Mouse (Mus musculus): ENCODE data around the gene Ppfia4. TPM values are rescaled to one million over a fixed set of nuclear protein-coding genes. Genes with fewer than 3 reads are reported as not detected.
A peak's percentile ranks its signal among the peaks of the same experiment; 100 is the strongest.

Gene Ppfia4
- polyA plus RNA-seq, 2 experiments: 1.1 to 1.2 TPM

DNA sequence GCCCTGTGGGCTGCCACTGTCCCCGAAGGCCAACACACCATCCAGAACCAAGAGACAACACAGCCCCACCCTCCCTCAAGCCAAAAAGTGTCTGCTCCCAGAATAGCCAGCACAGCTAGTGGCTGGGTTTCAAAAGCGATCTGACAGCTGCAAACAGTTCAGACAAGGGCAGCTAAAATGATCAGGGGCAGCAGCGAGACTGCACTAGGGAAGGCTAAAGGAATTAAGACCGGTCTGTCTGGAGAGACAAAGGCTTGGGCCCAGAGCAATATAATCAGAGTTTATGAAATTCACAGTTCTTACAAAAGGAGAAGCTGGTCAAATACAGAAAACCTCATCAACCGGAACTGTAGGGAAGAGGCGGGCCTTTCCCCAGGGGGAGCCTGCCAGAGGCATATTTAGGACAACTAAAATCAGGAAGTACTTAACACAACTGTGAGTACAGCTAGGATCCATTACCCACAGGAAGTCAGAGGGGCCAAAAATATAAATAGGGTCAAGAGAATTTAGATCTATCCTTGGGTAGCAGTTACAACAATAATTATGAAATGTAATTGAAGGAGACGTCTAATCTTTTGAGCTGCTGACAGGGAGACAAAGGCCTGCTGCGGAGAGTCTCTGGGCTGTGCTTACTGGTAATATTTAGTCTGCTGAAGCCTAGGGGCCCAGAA is 30.0 kb downstream of the Ppfia4 start:
- no peak overlapping the region for H3K4me2 ChIP-seq (ENCODE audit: low read depth)
- no peak overlapping the region for H3K27ac ChIP-seq
- no peak for TF ChIP-seq EP300 (IDR thresholded peaks at IDR 0.05; ENCODE audit: low read depth)
- TF ChIP-seq CTCF (IDR thresholded peaks at IDR 0.05; ENCODE audit: low read depth): no peak
- ATAC-seq (ENCODE audit: insufficient read depth): no peak
- no peak overlapping the region for H3K9ac ChIP-seq (replicated peaks)
- H3K27me3 ChIP-seq (ENCODE audit: control insufficient read depth, insufficient read depth, low read length): peaks cover 25% of the 10 kb centered on the region
- 23% methylated on average over 8 of the region's 8 CpGs for WGBS (ENCODE audit: insufficient replicate concordance)
- H3K4me1 ChIP-seq (replicated peaks; ENCODE audit: control insufficient read depth in 2 of 2, insufficient read depth in 2 of 2, low read length in 1 of 2): peaks cover 0 to 10% of the 10 kb centered on the region in 2 experiments; a peak in 1 of 4 replicates
- no peaks in the 10 kb centered on the region for H3K9me3 ChIP-seq (ENCODE audit: control insufficient read depth, low read length)
- H3K4me3 ChIP-seq (ENCODE audit: insufficient read depth in 1 of 2, low read depth in 2 of 2, low read length in 2 of 2): no peak overlapping the region
- DNase-seq (ENCODE audit: low read depth in 3 of 3, low spot score in 3 of 3): no peak
- H3K36me3 ChIP-seq (replicated peaks; ENCODE audit: control insufficient read depth, insufficient read depth, low read depth): no peaks in the 10 kb centered on the region

DNA sequence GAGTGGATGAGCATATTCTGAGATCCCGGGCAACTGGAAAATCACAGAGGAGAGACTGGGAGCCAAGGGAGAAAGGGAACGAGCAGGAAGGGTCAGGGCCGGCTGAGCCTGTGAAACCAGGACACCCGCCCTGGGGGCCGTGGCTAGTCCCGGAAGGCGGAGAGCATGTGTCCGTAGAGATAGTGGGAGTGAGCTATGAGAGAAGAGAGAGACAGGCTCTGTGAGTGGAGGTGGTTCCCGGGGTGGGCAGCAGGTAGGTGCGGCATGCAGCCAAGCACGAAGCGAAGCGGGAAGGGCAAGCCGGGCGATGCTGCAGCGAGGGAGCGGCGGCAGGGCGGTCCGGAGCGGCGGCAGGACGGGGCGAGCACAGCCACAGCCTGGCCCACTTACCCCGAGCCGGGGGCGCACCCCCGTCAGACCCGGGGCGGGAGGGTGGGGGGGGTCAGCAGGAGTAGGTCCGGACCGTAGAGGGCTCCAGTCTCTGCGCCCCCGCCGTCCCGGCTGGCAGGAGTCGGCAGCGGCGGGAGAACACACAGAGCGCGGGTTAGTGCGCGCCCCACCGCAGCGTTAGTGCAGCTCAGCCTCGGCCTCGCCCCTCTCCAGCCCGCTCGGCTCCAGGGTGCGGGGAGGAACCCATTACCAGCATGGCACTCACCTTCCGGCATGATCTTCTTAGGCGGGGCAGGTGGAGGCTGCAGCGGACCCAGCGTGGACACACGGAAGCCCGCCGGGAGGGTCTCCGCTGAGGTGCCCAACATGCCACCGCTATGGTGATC is 33.9 kb downstream of the Ppfia4 start:
- DNase-seq (ENCODE audit: low read depth in 3 of 3, low spot score in 3 of 3): no peak
- peak overlapping the region; percentile 59 for H3K4me2 ChIP-seq (ENCODE audit: low read depth)
- peaks cover 28% of the 10 kb centered on the region for H3K27me3 ChIP-seq (ENCODE audit: control insufficient read depth, insufficient read depth, low read length)
- no peak overlapping the region for H3K9ac ChIP-seq (replicated peaks)
- TF ChIP-seq CTCF (IDR thresholded peaks at IDR 0.05; ENCODE audit: low read depth) (no peak), EP300 (IDR thresholded peaks at IDR 0.05; ENCODE audit: low read depth) (no peak)
- H3K4me1 ChIP-seq (replicated peaks; ENCODE audit: control insufficient read depth in 2 of 2, insufficient read depth in 2 of 2, low read length in 1 of 2): peaks cover 0 to 10% of the 10 kb centered on the region in 2 experiments; a peak in 1 of 4 replicates
- ATAC-seq (ENCODE audit: insufficient read depth): no peak
- H3K36me3 ChIP-seq (replicated peaks; ENCODE audit: control insufficient read depth, insufficient read depth, low read depth): no peaks in the 10 kb centered on the region
- no peaks in the 10 kb centered on the region for H3K9me3 ChIP-seq (ENCODE audit: control insufficient read depth, low read length)
- H3K27ac ChIP-seq: no peak overlapping the region
- WGBS (ENCODE audit: insufficient replicate concordance): 3% methylated on average over 45 of the region's 59 CpGs
- peak overlapping the region; percentile 13 to 37 for H3K4me3 ChIP-seq (ENCODE audit: insufficient read depth in 1 of 2, low read depth in 2 of 2, low read length in 2 of 2)

DNA sequence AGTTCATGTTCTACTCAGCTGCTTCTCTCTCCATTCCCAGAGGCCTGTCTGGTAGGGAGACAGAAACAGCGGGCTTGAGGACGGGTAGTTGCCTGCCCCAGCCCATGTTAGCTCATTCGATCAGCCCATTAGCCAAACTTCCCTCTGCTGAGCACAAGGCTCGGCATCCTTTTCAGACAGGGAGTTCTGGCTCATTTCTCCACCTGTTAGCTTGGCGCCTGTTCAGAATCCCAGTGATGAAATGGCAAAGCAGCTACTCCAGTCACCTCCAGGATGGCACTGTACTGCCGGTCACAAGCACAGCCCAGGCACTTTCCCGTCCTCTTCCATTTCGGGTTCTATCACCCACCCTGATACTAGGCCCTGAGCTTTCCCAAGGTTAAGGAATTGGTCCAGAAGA is 35.5 kb downstream of the Ppfia4 start:
- 70% methylated on average over 8 of the region's 8 CpGs for WGBS (ENCODE audit: insufficient replicate concordance)
- DNase-seq (ENCODE audit: low read depth in 3 of 3, low spot score in 3 of 3): no peak
- Histone ChIP-seq H3K27me3 (ENCODE audit: control insufficient read depth, insufficient read depth, low read length) (peaks cover 28% of the 10 kb centered on the region), H3K4me1 (replicated peaks; ENCODE audit: control insufficient read depth in 2 of 2, insufficient read depth in 2 of 2, low read length in 1 of 2) (peaks cover 0 to 2% of the 10 kb centered on the region in 2 experiments; a peak in 1 of 4 replicates), H3K27ac (no peak overlapping the region), H3K9me3 (ENCODE audit: control insufficient read depth, low read length) (no peaks in the 10 kb centered on the region), H3K9ac (replicated peaks) (no peak overlapping the region), H3K36me3 (replicated peaks; ENCODE audit: control insufficient read depth, insufficient read depth, low read depth) (no peaks in the 10 kb centered on the region), H3K4me2 (ENCODE audit: low read depth) (no peak overlapping the region), H3K4me3 (ENCODE audit: insufficient read depth in 1 of 2, low read depth in 2 of 2, low read length in 2 of 2) (no peak overlapping the region)
- no peak for ATAC-seq (ENCODE audit: insufficient read depth)
- TF ChIP-seq CTCF (IDR thresholded peaks at IDR 0.05; ENCODE audit: low read depth) (no peak), EP300 (IDR thresholded peaks at IDR 0.05; ENCODE audit: low read depth) (no peak)

DNA sequence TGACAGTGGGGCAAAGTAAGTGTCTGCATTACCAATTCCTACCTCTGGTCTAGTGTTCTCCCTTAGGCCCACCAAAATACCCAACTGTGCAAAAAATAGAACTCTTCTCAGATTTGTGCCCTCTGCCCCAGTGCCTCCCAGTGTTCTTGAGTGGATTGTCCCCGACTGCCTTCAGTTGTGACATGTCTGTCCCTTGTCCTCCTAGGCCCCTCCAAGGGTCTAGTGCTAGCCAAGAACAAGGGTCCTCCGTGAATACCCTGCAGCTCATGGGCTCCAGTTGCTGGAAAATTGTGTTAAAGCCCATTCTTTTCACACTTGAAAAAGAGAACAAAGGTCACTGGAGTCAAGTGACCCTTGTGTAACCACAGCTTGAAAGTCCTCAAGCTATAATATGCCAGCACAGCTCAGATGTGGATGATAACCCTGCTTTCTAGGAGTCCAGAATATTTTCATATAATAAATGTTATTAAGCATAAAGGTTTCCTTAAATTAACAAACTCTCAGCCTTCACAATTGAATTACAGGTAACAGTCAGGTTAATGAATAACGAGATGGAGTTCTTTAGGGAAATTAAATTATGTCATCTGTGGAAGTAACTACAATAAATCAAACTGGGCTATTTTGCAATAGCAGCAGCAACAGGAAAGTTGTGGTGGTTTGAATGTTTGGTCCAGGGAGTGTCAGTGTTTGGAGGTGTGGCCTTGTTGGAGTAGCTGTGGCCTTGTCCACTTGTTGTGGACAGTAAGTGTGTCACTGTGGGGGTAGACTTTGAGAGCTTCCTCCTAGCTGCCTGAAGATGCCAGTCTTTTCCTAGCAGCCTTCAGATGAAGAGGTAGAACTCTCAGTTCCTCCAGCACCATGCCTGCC is 38.8 kb downstream of the Ppfia4 start:
- no peak for TF ChIP-seq CTCF (IDR thresholded peaks at IDR 0.05; ENCODE audit: low read depth)
- no peak for TF ChIP-seq EP300 (IDR thresholded peaks at IDR 0.05; ENCODE audit: low read depth)
- Histone ChIP-seq H3K36me3 (replicated peaks; ENCODE audit: control insufficient read depth, insufficient read depth, low read depth) (no peaks in the 10 kb centered on the region), H3K27ac (no peak overlapping the region), H3K4me3 (ENCODE audit: insufficient read depth in 1 of 2, low read depth in 2 of 2, low read length in 2 of 2) (no peak overlapping the region), H3K27me3 (ENCODE audit: control insufficient read depth, insufficient read depth, low read length) (peaks cover 15% of the 10 kb centered on the region), H3K9ac (replicated peaks) (no peak overlapping the region), H3K9me3 (ENCODE audit: control insufficient read depth, low read length) (no peaks in the 10 kb centered on the region), H3K4me1 (replicated peaks; ENCODE audit: control insufficient read depth in 2 of 2, insufficient read depth in 2 of 2, low read length in 1 of 2) (no peaks in the 10 kb centered on the region), H3K4me2 (ENCODE audit: low read depth) (no peak overlapping the region)
- WGBS (ENCODE audit: insufficient replicate concordance): 44% methylated on average over 3 of the region's 3 CpGs
- DNase-seq (ENCODE audit: low read depth in 3 of 3, low spot score in 3 of 3) (no peak), ATAC-seq (ENCODE audit: insufficient read depth) (no peak)

All from liver, embryonic 14.5 days (tissue).